Mouse (Mus musculus) myocyte (in vitro differentiated cells): ENCODE measurements around the gene Rbm20.

Experiments used
- CEBPB ChIP-seq: IDR thresholded peaks from 2 replicates; pipeline ENCODE4 v1.6.1; 2011; ENCODE audit warnings: mild to moderate bottlenecking, moderate library complexity; ENCODE audit not compliant: poor library complexity, insufficient read depth, severe bottlenecking
- E2F4 ChIP-seq: IDR thresholded peaks from one replicate; pipeline ENCODE4 v1.6.1; 2011; ENCODE audit warnings: mild to moderate bottlenecking, control low read depth, moderate library complexity; ENCODE audit not compliant: insufficient read depth
- MAX ChIP-seq: IDR thresholded peaks from one replicate; pipeline ENCODE4 v1.6.1; 2011; ENCODE audit warnings: low read depth, mild to moderate bottlenecking, control low read depth
- MYOG ChIP-seq, 3 experiments: IDR thresholded peaks; one replicate each; pipeline ENCODE4 v1.6.1; 2011; ENCODE audit warnings: control low read depth in 2 of 3, low read depth in 2 of 3, mild to moderate bottlenecking in 2 of 3; ENCODE audit not compliant: insufficient read length in 2 of 3, control insufficient read depth in 1 of 3, insufficient read depth in 1 of 3
- POLR2A ChIP-seq: IDR thresholded peaks from one replicate; pipeline ENCODE4 v1.6.1; 2011; ENCODE audit warnings: low read depth, mild to moderate bottlenecking, control low read depth, moderate library complexity; ENCODE audit not compliant: insufficient read length
- POLR2AphosphoS2 ChIP-seq: IDR thresholded peaks from one replicate; pipeline ENCODE4 v1.6.1; 2011; ENCODE audit warnings: low read depth, control low read depth; ENCODE audit not compliant: insufficient read length
- SRF ChIP-seq: IDR thresholded peaks from one replicate; pipeline ENCODE4 v1.6.1; 2011; ENCODE audit warnings: low read depth; ENCODE audit not compliant: control insufficient read depth, insufficient read length
- TCF12 ChIP-seq: IDR thresholded peaks from one replicate; pipeline ENCODE4 v1.6.1; 2011; ENCODE audit warnings: mild to moderate bottlenecking, control low read depth; ENCODE audit not compliant: poor library complexity, insufficient read depth, severe bottlenecking
- USF1 ChIP-seq: IDR thresholded peaks from one replicate; pipeline ENCODE4 v1.6.1; 2011; ENCODE audit warnings: low read depth, mild to moderate bottlenecking, control low read depth, moderate library complexity

DNA sequence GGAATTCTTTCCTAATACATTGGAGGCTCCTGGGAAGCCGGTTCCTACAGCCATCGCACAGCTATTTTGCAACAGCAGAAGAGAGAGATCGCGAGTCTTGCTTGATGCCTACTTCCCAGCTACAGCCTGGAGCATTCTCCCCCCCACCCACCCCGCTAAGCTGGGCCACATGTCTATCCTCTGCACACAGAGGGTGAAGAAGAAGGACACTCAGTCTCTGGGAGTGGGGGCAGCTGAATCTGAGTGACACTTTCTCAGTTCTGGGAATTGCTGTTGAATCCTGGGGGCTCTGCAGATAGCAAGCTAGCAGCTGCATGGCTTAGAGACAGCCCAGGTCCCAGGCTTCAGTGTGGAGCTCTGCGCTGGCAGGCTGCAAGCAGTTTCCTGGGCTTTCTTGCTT, 180.9 kb downstream of the Rbm20 start:
- no peak for TF ChIP-seq E2F4
- TF ChIP-seq POLR2AphosphoS2, result no peak
- TF ChIP-seq POLR2A, result no peak
- no peak for TF ChIP-seq MAX
- no peak for TF ChIP-seq USF1
- TF ChIP-seq MYOG (IDR thresholded peaks at IDR 0.05; ENCODE audit: control insufficient read depth in 1 of 3, insufficient read depth in 1 of 3, insufficient read length in 2 of 3, low read depth in 2 of 3), result no peak
- no peak for TF ChIP-seq TCF12
- no peak for TF ChIP-seq CEBPB
- TF ChIP-seq SRF, result no peak
